Mouse (Mus musculus) adrenal gland, postnatal 4 days (tissue): ENCODE results near the gene Adcyap1r1. TPM values are rescaled to one million over a fixed set of nuclear protein-coding genes. Genes with fewer than 3 reads are reported as not detected.

ENCODE experiments used
- DNase-seq, 2 experiments: peaks; one replicate each; pipeline ENCODE4 v3.0.0; 2021 to 2022; ENCODE audit warnings: low spot score in 2 of 2, mixed read lengths in 2 of 2
- total RNA-seq, 2 experiments: library from RNA; stranded (reverse); gene quantifications; 2 replicates each; pipeline ENCODE4 v1.2.3; 2021

The Adcyap1r1 gene
- total RNA-seq, 2 experiments from 2014 or later, result 53.2 to 54.9 TPM

GRCm38 (mm10) chr6:55496201-55496600 lies 44.4 kb downstream of the Adcyap1r1 start:
- no peak for DNase-seq

GRCm38 (mm10) chr6:55498753-55499152 lies 47.0 kb downstream of the Adcyap1r1 start:
- no peak for DNase-seq

GRCm38 (mm10) chr6:55501061-55501460 lies 49.3 kb downstream of the Adcyap1r1 start:
- DNase-seq, result no peak

- no peak for DNase-seq
Measured at GRCm38 (mm10) chr6:55502309-55502708, 50.5 kb downstream of the Adcyap1r1 start.

- no peak for DNase-seq
Measured at GRCm38 (mm10) chr6:55504797-55505488, 53.2 kb downstream of the Adcyap1r1 start.

- DNase-seq, result no peak
Measured at GRCm38 (mm10) chr6:55506519-55506918, 54.7 kb downstream of the Adcyap1r1 start.

GRCm38 (mm10) chr6:55509130-55509870 lies 57.5 kb downstream of the Adcyap1r1 start:
- DNase-seq, result no peak

GRCm38 (mm10) chr6:55511212-55512065 lies 59.7 kb downstream of the Adcyap1r1 start:
- peak in 1 of 2 experiments; percentile 50 for DNase-seq

- DNase-seq, result no peak
Measured at GRCm38 (mm10) chr6:55512066-55512703, 60.4 kb downstream of the Adcyap1r1 start.

GRCm38 (mm10) chr6:55513477-55513876 lies 61.7 kb downstream of the Adcyap1r1 start:
- DNase-seq, result no peak

GRCm38 (mm10) chr6:55519605-55520201 lies 67.9 kb downstream of the Adcyap1r1 start:
- DNase-seq, result peak; percentile 33 to 53

GRCm38 (mm10) chr6:55520237-55521095 lies 68.7 kb downstream of the Adcyap1r1 start:
- peak in 1 of 2 experiments; percentile 15 for DNase-seq

GRCm38 (mm10) chr6:55536469-55536868 lies 84.7 kb downstream of the Adcyap1r1 start:
- no peak for DNase-seq

- no peak for DNase-seq
Measured at GRCm38 (mm10) chr6:55539196-55539595, 87.4 kb downstream of the Adcyap1r1 start.

GRCm38 (mm10) chr6:55542359-55542758 lies 90.6 kb downstream of the Adcyap1r1 start:
- DNase-seq, result no peak

- DNase-seq, result no peak
Measured at GRCm38 (mm10) chr6:55543345-55543744, 91.6 kb downstream of the Adcyap1r1 start.

- no peak for DNase-seq
Measured at GRCm38 (mm10) chr6:55549211-55549610, 97.4 kb downstream of the Adcyap1r1 start.

- DNase-seq, result no peak
Measured at GRCm38 (mm10) chr6:55550926-55551325, 99.1 kb downstream of the Adcyap1r1 start.
